Mouse (Mus musculus): ENCODE measurements around the gene Arvcf. TPM values are rescaled to one million over a fixed set of nuclear protein-coding genes. Genes with fewer than 3 reads are reported as not detected.
A peak's percentile ranks its signal among the peaks of the same experiment; 100 is the strongest.

Arvcf gene
- polyA plus RNA-seq, 2 experiments, result 18.9 to 33.6 TPM

- no peak for TF ChIP-seq POLR2A (IDR thresholded peaks at IDR 0.05; ENCODE audit: borderline replicate concordance, extremely low read depth, insufficient read depth, insufficient read length)
- Histone ChIP-seq H3K27me3 (ENCODE audit: control insufficient read depth, insufficient read depth, low read length) (no peaks in the 10 kb centered on the region), H3K4me1 (ENCODE audit: control insufficient read depth, insufficient read depth, low read length) (peaks cover 10% of the 10 kb centered on the region), H3K27ac (replicated peaks; ENCODE audit: low read depth, low read length) (no peak overlapping the region), H3K9me3 (ENCODE audit: control insufficient read depth, low read length) (no peaks in the 10 kb centered on the region), H3K36me3 (ENCODE audit: control insufficient read depth, insufficient read depth, low read length) (no peaks in the 10 kb centered on the region), H3K4me2 (replicated peaks; ENCODE audit: low read depth, low read length, severe bottlenecking) (no peak overlapping the region), H3K9ac (ENCODE audit: low read depth, low read length, severe bottlenecking) (no peak overlapping the region), H3K4me3 (replicated peaks; ENCODE audit: low read length) (no peak overlapping the region)
- WGBS, result 59% methylated on average over 8 of the region's 8 CpGs
- ATAC-seq (ENCODE audit: low FRiP score, low read depth), result no peak
- no peak for DNase-seq (ENCODE audit: low spot score)
Observed at GRCm38 (mm10) chr16:18430641-18431212, 82.7 kb downstream of the Arvcf start.

- Histone ChIP-seq H3K27ac (replicated peaks; ENCODE audit: low read depth, low read length) (no peak overlapping the region), H3K9ac (ENCODE audit: low read depth, low read length, severe bottlenecking) (no peak overlapping the region), H3K4me1 (ENCODE audit: control insufficient read depth, insufficient read depth, low read length) (no peaks in the 10 kb centered on the region), H3K4me3 (replicated peaks; ENCODE audit: low read length) (no peak overlapping the region), H3K9me3 (ENCODE audit: control insufficient read depth, low read length) (no peaks in the 10 kb centered on the region), H3K27me3 (ENCODE audit: control insufficient read depth, insufficient read depth, low read length) (no peaks in the 10 kb centered on the region), H3K4me2 (replicated peaks; ENCODE audit: low read depth, low read length, severe bottlenecking) (no peak overlapping the region), H3K36me3 (ENCODE audit: control insufficient read depth, insufficient read depth, low read length) (peaks cover 3% of the 10 kb centered on the region; the same call in 1 of the 2 replicates)
- TF ChIP-seq POLR2A (IDR thresholded peaks at IDR 0.05; ENCODE audit: borderline replicate concordance, extremely low read depth, insufficient read depth, insufficient read length), result no peak
- 91% methylated on average over 5 of the region's 5 CpGs for WGBS
- DNase-seq (ENCODE audit: low spot score) (no peak), ATAC-seq (ENCODE audit: low FRiP score, low read depth) (no peak)
Observed at GRCm38 (mm10) chr16:18433341-18433920, 85.4 kb downstream of the Arvcf start.

- Histone ChIP-seq H3K9ac (ENCODE audit: low read depth, low read length, severe bottlenecking) (no peak overlapping the region), H3K27me3 (ENCODE audit: control insufficient read depth, insufficient read depth, low read length) (no peaks in the 10 kb centered on the region), H3K4me1 (ENCODE audit: control insufficient read depth, insufficient read depth, low read length) (no peaks in the 10 kb centered on the region), H3K27ac (replicated peaks; ENCODE audit: low read depth, low read length) (no peak overlapping the region), H3K36me3 (ENCODE audit: control insufficient read depth, insufficient read depth, low read length) (peaks cover 3% of the 10 kb centered on the region; the same call in 1 of the 2 replicates), H3K9me3 (ENCODE audit: control insufficient read depth, low read length) (no peaks in the 10 kb centered on the region), H3K4me3 (replicated peaks; ENCODE audit: low read length) (no peak overlapping the region), H3K4me2 (replicated peaks; ENCODE audit: low read depth, low read length, severe bottlenecking) (no peak overlapping the region)
- DNase-seq (ENCODE audit: low spot score) (no peak), ATAC-seq (ENCODE audit: low FRiP score, low read depth) (no peak)
- TF ChIP-seq POLR2A (IDR thresholded peaks at IDR 0.05; ENCODE audit: borderline replicate concordance, extremely low read depth, insufficient read depth, insufficient read length), result no peak
- 85% methylated on average over 6 of the region's 6 CpGs for WGBS
Observed at GRCm38 (mm10) chr16:18436128-18436527, 88.1 kb downstream of the Arvcf start.

- Histone ChIP-seq H3K4me3 (replicated peaks; ENCODE audit: low read length) (no peak overlapping the region), H3K27me3 (ENCODE audit: control insufficient read depth, insufficient read depth, low read length) (no peaks in the 10 kb centered on the region), H3K27ac (replicated peaks; ENCODE audit: low read depth, low read length) (no peak overlapping the region), H3K4me1 (ENCODE audit: control insufficient read depth, insufficient read depth, low read length) (peaks cover 9% of the 10 kb centered on the region), H3K4me2 (replicated peaks; ENCODE audit: low read depth, low read length, severe bottlenecking) (no peak overlapping the region), H3K36me3 (ENCODE audit: control insufficient read depth, insufficient read depth, low read length) (peaks cover 7% of the 10 kb centered on the region; the same call in 1 of the 2 replicates), H3K9me3 (ENCODE audit: control insufficient read depth, low read length) (no peaks in the 10 kb centered on the region), H3K9ac (ENCODE audit: low read depth, low read length, severe bottlenecking) (no peak overlapping the region)
- TF ChIP-seq POLR2A (IDR thresholded peaks at IDR 0.05; ENCODE audit: borderline replicate concordance, extremely low read depth, insufficient read depth, insufficient read length), result no peak
- ATAC-seq (ENCODE audit: low FRiP score, low read depth), result peak; percentile 85
- DNase-seq (ENCODE audit: low spot score), result peak; percentile 94
- WGBS, result 19% methylated on average over 8 of the region's 8 CpGs
Observed at GRCm38 (mm10) chr16:18443385-18443841, 95.4 kb downstream of the Arvcf start.

- no peak overlapping the region for H3K27ac ChIP-seq (replicated peaks; ENCODE audit: low read depth, low read length)
- no peak for TF ChIP-seq POLR2A (IDR thresholded peaks at IDR 0.05; ENCODE audit: borderline replicate concordance, extremely low read depth, insufficient read depth, insufficient read length)
- no peak overlapping the region for H3K4me3 ChIP-seq (replicated peaks; ENCODE audit: low read length)
- H3K36me3 ChIP-seq (ENCODE audit: control insufficient read depth, insufficient read depth, low read length), result no peaks in the 10 kb centered on the region
- no peak for ATAC-seq (ENCODE audit: low FRiP score, low read depth)
- 0 out of 2 replicates have a peak overlapping the region, but pooled peaks have one; percentile 16 for H3K9ac ChIP-seq (ENCODE audit: low read depth, low read length, severe bottlenecking)
- H3K27me3 ChIP-seq (ENCODE audit: control insufficient read depth, insufficient read depth, low read length), result no peaks in the 10 kb centered on the region
- H3K4me2 ChIP-seq (replicated peaks; ENCODE audit: low read depth, low read length, severe bottlenecking), result no peak overlapping the region
- DNase-seq (ENCODE audit: low spot score), result no peak
- H3K9me3 ChIP-seq (ENCODE audit: control insufficient read depth, low read length), result no peaks in the 10 kb centered on the region
- peaks cover 18% of the 10 kb centered on the region for H3K4me1 ChIP-seq (ENCODE audit: control insufficient read depth, insufficient read depth, low read length)
Observed at GRCm38 (mm10) chr16:18447243-18447642, 99.3 kb downstream of the Arvcf start.

Measured in limb, embryonic 14.5 days (tissue).